Mouse (Mus musculus): Measurements from ENCODE around the gene Slc30a5. TPM values are rescaled to one million over a fixed set of nuclear protein-coding genes. Genes with fewer than 3 reads are reported as not detected.
"Not testable (repeated sequence)": the region's sequence is repeated elsewhere in the genome, so short reads cannot be mapped to it uniquely, and the experiment has no call there.

Gene Slc30a5
- polyA plus RNA-seq, 1 experiment, result 33.8 TPM

GRCm38 (mm10) chr13:100824916-100825315 lies 8.3 kb downstream of the Slc30a5 start:
- DNase-seq, result no peak
- Histone ChIP-seq H3K4me1 (ENCODE audit: control insufficient read depth, insufficient read depth, low read length) (peaks cover 11% of the 10 kb centered on the region; the same call in 1 of the 2 replicates), H3K4me3 (ENCODE audit: insufficient read depth, low read depth, low read length) (no peak overlapping the region), H3K27ac (ENCODE audit: insufficient read depth, low read depth, low read length) (no peak overlapping the region), H3K36me3 (ENCODE audit: control insufficient read depth, insufficient read depth, low read length) (peaks cover 4% of the 10 kb centered on the region), H3K27me3 (replicated peaks; ENCODE audit: control insufficient read depth, insufficient read depth, low read length) (no peaks in the 10 kb centered on the region)
- 90% methylated on average over 3 of the region's 3 CpGs for WGBS
- TF ChIP-seq CTCF (conservative IDR thresholded peaks at IDR 0.05; ENCODE audit: insufficient read depth, insufficient read length, low read depth, low read length), result no peak

- Histone ChIP-seq H3K4me3 (ENCODE audit: insufficient read depth, low read depth, low read length) (no peak overlapping the region), H3K4me1 (ENCODE audit: control insufficient read depth, insufficient read depth, low read length) (peaks cover 9% of the 10 kb centered on the region; the same call in 1 of the 2 replicates), H3K36me3 (ENCODE audit: control insufficient read depth, insufficient read depth, low read length) (peaks cover 4% of the 10 kb centered on the region), H3K27ac (ENCODE audit: insufficient read depth, low read depth, low read length) (no peak overlapping the region), H3K27me3 (replicated peaks; ENCODE audit: control insufficient read depth, insufficient read depth, low read length) (no peaks in the 10 kb centered on the region)
- 77% methylated on average over 6 of the region's 6 CpGs for WGBS
- TF ChIP-seq CTCF (conservative IDR thresholded peaks at IDR 0.05; ENCODE audit: insufficient read depth, insufficient read length, low read depth, low read length) (no peak), POLR2A (IDR thresholded peaks at IDR 0.05; ENCODE audit: low read depth, low read length) (no peak)
- DNase-seq, result no peak
Measured at GRCm38 (mm10) chr13:100824306-100824705, 8.9 kb downstream of the Slc30a5 start.

- DNase-seq, result no peak
- H3K27me3 ChIP-seq (replicated peaks; ENCODE audit: control insufficient read depth, insufficient read depth, low read length), result no peaks in the 10 kb centered on the region
- TF ChIP-seq POLR2A (IDR thresholded peaks at IDR 0.05; ENCODE audit: low read depth, low read length) (no peak), CTCF (conservative IDR thresholded peaks at IDR 0.05; ENCODE audit: insufficient read depth, insufficient read length, low read depth, low read length) (no peak)
- 93% methylated on average over 3 of the region's 3 CpGs for WGBS
- peaks cover 9% of the 10 kb centered on the region; the same call in 1 of the 2 replicates for H3K4me1 ChIP-seq (ENCODE audit: control insufficient read depth, insufficient read depth, low read length)
- peaks cover 4% of the 10 kb centered on the region for H3K36me3 ChIP-seq (ENCODE audit: control insufficient read depth, insufficient read depth, low read length)
- H3K4me3 ChIP-seq (ENCODE audit: insufficient read depth, low read depth, low read length), result no peak overlapping the region
- H3K27ac ChIP-seq (ENCODE audit: insufficient read depth, low read depth, low read length), result no peak overlapping the region
Measured at GRCm38 (mm10) chr13:100823863-100824262, 9.4 kb downstream of the Slc30a5 start.

DNA sequence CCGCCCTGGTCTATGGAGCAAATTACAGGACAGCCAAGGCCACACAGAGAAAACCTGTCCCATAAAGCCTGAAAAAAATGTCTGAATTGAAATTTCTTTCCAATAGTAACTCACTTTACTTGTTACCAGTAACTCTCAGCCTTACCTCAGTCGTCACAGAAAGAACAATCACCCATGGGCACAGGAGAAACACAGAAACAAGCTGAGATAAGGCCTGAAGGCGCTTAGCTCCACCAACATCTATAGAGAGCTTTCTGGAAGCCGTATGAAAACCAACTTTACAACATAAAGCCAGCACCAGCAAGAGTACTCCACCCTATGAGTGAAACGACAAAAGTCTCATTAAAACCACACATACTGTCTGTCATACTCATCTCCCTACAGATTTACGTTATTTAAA lies 18.8 kb downstream of the Slc30a5 start:
- 88% methylated on average over 6 of the region's 6 CpGs for WGBS
- H3K27me3 ChIP-seq (replicated peaks; ENCODE audit: control insufficient read depth, insufficient read depth, low read length), result no peaks in the 10 kb centered on the region
- no peaks in the 10 kb centered on the region for H3K4me1 ChIP-seq (ENCODE audit: control insufficient read depth, insufficient read depth, low read length)
- no peak overlapping the region for H3K4me3 ChIP-seq (ENCODE audit: insufficient read depth, low read depth, low read length)
- DNase-seq, result no peak
- no peak overlapping the region for H3K27ac ChIP-seq (ENCODE audit: insufficient read depth, low read depth, low read length)
- TF ChIP-seq POLR2A (IDR thresholded peaks at IDR 0.05; ENCODE audit: low read depth, low read length), result no peak
- no peak for TF ChIP-seq CTCF (conservative IDR thresholded peaks at IDR 0.05; ENCODE audit: insufficient read depth, insufficient read length, low read depth, low read length)
- H3K36me3 ChIP-seq (ENCODE audit: control insufficient read depth, insufficient read depth, low read length), result peaks cover 9% of the 10 kb centered on the region

DNA sequence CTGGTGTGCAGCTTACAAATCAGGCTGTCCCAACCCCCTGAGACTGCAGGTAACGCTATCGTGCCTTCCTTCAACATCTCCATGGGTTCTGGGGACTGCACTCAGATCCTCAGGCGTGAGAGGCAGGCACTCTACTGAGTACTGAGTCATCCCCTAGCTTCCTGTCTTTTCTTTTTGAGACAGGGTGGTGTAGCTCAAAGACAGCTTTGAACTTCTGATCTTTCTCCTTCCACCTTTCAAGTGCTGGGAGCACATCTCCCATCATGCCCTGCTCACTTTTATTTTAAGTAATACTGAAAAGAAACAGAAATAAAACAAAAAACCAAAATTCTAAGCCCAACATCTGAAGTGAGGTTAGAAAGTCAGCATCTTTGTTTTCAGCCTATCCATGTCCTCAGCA lies 27.5 kb downstream of the Slc30a5 start:
- TF ChIP-seq POLR2A (IDR thresholded peaks at IDR 0.05; ENCODE audit: low read depth, low read length), result no peak
- no peak for TF ChIP-seq CTCF (conservative IDR thresholded peaks at IDR 0.05; ENCODE audit: insufficient read depth, insufficient read length, low read depth, low read length)
- H3K27me3 ChIP-seq (replicated peaks; ENCODE audit: control insufficient read depth, insufficient read depth, low read length), result no peaks in the 10 kb centered on the region
- DNase-seq, result no peak
- no peak overlapping the region for H3K4me3 ChIP-seq (ENCODE audit: insufficient read depth, low read depth, low read length)
- H3K36me3 ChIP-seq (ENCODE audit: control insufficient read depth, insufficient read depth, low read length), result peaks cover 23% of the 10 kb centered on the region
- 96% methylated on average over 3 of the region's 3 CpGs for WGBS
- no peak overlapping the region for H3K27ac ChIP-seq (ENCODE audit: insufficient read depth, low read depth, low read length)
- no peaks in the 10 kb centered on the region for H3K4me1 ChIP-seq (ENCODE audit: control insufficient read depth, insufficient read depth, low read length)

DNA sequence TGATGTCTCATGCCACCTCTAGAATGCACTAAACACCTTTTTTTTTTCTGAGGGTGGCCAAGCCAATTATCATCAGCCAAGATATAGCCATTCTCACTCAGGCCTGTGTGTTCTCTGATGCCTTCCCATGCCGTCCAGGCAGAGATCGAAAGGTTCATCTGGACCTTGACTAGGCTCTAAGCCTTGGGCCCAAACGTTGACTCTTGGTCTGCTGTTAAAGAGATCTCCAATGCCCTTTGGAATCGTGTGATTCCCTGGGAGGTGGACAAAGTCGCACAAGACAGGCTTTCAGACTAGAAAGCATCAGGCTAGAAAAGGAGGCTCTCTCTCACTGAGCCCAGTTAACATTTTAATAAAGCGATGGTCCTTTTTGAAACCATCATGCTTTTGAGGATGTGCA lies 36.1 kb downstream of the Slc30a5 start:
- WGBS, result 67% methylated on average over 6 of the region's 6 CpGs
- no peak for TF ChIP-seq CTCF (conservative IDR thresholded peaks at IDR 0.05; ENCODE audit: insufficient read depth, insufficient read length, low read depth, low read length)
- Histone ChIP-seq H3K36me3 (ENCODE audit: control insufficient read depth, insufficient read depth, low read length) (peaks cover 1% of the 10 kb centered on the region), H3K27ac (ENCODE audit: insufficient read depth, low read depth, low read length) (no peak overlapping the region), H3K27me3 (replicated peaks; ENCODE audit: control insufficient read depth, insufficient read depth, low read length) (no peaks in the 10 kb centered on the region), H3K4me3 (ENCODE audit: insufficient read depth, low read depth, low read length) (no peak overlapping the region), H3K4me1 (ENCODE audit: control insufficient read depth, insufficient read depth, low read length) (no peaks in the 10 kb centered on the region; the same call in 1 of the 2 replicates)
- peak; percentile 55 for DNase-seq

DNA sequence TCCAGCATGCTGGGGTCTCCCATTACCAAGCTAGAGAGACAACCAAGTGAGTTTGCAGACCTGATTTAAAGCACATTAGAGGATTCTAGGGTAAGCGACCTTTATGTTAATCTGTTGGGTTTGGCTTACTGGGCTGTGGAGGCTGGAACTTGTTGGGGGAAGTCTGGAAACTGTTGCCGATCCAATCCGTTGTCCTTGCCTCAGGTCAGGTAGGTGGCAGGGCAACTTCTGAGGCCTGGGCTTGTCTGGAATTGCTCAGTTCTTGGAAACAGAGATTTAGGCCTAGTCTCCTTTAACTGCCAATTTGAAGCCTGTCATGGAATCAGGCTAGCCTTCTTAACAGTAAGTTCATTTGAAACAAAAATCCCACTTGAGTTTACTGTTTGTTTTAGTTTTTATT lies 44.1 kb downstream of the Slc30a5 start:
- 81% methylated on average over 3 of the region's 3 CpGs for WGBS
- Histone ChIP-seq H3K27ac (ENCODE audit: insufficient read depth, low read depth, low read length) (no peak overlapping the region), H3K36me3 (ENCODE audit: control insufficient read depth, insufficient read depth, low read length) (no peaks in the 10 kb centered on the region), H3K4me1 (ENCODE audit: control insufficient read depth, insufficient read depth, low read length) (no peaks in the 10 kb centered on the region), H3K4me3 (ENCODE audit: insufficient read depth, low read depth, low read length) (no peak overlapping the region), H3K27me3 (replicated peaks; ENCODE audit: control insufficient read depth, insufficient read depth, low read length) (no peaks in the 10 kb centered on the region)
- TF ChIP-seq CTCF (conservative IDR thresholded peaks at IDR 0.05; ENCODE audit: insufficient read depth, insufficient read length, low read depth, low read length), result no peak
- TF ChIP-seq POLR2A (IDR thresholded peaks at IDR 0.05; ENCODE audit: low read depth, low read length), result no peak
- peak; percentile 25 for DNase-seq

DNA sequence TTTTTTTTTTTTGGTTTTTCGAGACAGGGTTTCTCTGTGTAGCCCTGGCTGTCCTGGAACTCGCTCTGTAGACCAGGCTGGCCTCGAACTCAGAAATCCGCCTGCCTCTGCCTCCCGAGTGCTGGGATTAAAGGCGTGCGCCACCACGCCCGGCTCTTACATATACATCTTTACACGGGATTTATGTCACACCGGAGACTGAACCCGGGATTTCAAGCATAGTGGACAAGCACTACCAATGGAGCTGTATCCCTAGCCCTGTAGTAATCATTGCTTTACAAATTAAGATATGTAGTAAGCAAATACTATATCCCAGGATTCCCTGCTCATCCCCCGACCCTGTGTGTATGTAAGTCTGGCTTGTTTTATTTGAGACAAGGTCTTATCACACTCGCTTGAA lies 45.2 kb downstream of the Slc30a5 start:
- not testable (repeated sequence) for DNase-seq; H3K36me3 ChIP-seq (ENCODE audit: control insufficient read depth, insufficient read depth, low read length); H3K4me1 ChIP-seq (ENCODE audit: control insufficient read depth, insufficient read depth, low read length); H3K4me3 ChIP-seq (ENCODE audit: insufficient read depth, low read depth, low read length); H3K27ac ChIP-seq (ENCODE audit: insufficient read depth, low read depth, low read length); H3K27me3 ChIP-seq (replicated peaks; ENCODE audit: control insufficient read depth, insufficient read depth, low read length)
- WGBS, result 97% methylated on average over 12 of the region's 14 CpGs

Data from kidney, adult 2 months (tissue).